Mouse (Mus musculus): ENCODE measurements around the gene Pip5k1b.

Gene Pip5k1b

DNA sequence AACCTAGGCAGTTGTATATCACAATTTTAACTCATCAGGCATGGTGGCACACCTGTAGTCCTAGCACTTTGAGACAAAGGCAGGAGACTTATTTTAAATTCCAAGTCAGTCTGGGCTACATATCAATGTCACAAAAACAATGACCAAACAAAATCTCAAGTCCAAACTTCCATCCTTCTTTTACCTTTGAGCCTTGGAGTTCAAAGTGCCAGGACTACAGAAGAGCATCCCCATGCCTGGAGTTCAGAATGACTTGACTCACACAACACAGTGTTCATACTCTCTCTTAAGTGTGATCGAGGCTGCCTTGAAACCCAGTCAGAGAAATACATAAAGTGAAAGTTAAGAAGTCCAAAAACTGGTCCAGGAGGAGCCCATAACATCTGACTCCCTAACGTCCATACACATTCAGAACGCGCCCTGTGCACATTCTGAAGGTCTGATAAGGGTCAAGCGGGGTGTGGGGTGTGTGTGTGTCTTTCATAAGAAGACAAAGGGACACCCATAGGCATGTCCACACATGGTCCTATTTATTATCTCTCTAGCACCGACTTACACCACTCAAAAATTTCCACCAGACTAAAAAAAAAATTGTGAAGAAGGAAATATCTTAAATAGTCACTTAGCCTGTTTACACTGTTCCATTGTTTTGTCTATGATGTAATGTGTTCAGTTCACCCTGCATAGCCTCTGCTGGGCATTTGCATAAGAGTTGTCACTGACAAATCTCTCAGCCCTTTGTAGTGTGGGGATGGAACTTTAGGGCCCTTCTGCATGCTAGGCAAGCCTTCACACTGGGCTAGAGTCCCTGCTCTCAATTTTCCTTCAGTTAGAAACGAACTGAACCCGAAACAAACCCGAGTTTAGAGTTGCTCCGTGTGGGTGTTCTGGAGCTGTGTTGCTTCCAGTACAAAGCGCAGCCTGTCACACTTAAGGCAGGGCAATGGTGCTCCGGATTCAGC, 296.0 kb downstream of the Pip5k1b start:
- DNase-seq (ENCODE audit: low spot score) = no peak

DNA sequence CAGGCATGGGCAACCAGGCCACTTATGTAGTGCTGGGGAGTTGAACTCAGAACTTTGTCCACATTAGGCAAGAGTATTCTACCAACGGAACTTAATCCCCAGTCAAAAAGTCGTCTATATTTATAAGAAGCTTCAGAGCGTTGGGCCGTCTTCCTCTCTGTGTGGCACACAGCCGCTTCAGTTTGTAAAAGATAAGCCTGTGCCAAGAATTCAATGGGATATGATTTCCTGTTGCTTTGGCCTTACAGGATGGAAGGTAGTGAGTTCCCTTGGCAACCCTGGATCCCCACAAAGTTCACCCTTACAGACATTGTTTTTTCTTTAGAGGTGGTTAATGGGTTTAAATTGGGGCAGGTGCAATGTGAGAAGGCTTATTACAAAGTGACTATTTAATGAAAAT, 297.3 kb downstream of the Pip5k1b start:
- no peak for DNase-seq (ENCODE audit: low spot score)

DNA sequence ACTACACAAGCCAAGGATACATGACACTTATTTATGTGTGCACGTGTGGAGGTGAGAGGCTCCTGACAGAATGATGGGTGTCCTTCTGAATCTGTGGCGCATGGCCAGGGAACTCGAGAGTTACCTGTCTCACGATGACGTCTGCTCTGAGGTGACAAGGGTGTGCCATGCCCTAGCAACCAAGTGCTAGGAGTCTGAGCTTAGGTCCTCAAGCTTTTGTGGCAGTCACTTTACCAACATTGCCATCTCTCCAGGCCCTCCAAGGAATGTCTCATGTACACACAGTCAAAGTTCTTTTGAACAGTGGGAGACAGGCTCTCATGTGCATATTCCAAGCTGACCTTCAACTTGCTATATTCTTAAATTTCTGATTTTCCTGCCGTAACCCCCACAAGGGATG, 297.7 kb downstream of the Pip5k1b start:
- DNase-seq (ENCODE audit: low spot score) = no peak

DNA sequence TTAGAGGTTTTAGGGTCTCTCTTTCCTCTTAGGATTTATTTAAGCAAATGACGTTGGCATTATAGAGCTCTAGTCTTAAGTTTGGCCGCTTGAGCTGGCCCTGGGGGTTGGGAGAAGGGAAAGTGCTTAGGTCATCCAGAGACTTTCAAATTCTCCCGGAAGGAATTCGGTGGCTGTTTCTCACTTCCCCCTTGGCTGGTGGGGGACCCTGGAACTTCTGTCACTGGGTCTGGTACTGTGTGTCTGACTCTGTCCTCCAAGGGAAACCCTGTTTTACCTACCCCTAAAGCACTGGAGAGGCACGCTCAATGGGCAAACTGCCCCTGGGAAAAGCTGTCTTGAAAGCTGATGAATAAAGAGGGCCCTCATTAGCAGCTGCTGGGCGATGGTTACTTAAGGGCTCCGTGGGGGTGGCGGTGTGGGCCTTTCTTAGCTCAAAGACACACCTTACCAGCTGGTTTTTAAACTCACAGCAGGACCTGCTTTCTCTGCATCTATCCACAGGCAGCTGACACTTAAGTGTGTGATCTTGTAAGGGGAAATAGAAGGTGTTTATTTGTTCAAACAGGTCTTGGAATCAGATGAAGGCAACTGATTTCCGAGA, 301.9 kb downstream of the Pip5k1b start:
- no peak for DNase-seq (ENCODE audit: low spot score)

DNA sequence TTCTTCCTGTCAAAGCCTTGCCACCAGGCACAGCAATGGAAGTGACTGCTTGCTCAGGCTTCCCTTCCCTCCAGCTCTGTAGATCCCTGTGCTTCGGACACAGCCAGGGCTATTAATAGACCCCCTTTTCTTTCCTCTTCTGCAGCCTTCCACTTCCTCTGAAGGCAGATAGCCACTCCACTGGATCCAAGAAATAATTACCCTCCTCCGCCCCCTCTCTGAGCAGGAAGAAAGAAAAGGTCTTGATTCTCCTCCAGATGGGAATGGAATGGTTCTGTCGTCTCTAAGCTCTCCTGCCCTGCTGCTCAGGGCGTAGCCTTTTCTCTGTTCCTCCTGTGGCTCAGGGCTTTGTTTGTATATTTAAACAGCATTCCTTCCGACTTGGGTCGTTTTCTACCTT, 303.8 kb downstream of the Pip5k1b start:
- DNase-seq (ENCODE audit: low spot score) = no peak

Data from MN1 (cell line).